Mouse (Mus musculus): ENCODE measurements at regions not wholly inside any gene's neighbourhood (a gene's known extent, or its start where the extent isn't known, plus 50 kb on each side); places are given as distances from the start of the nearest gene placed in this dataset.

DNA sequence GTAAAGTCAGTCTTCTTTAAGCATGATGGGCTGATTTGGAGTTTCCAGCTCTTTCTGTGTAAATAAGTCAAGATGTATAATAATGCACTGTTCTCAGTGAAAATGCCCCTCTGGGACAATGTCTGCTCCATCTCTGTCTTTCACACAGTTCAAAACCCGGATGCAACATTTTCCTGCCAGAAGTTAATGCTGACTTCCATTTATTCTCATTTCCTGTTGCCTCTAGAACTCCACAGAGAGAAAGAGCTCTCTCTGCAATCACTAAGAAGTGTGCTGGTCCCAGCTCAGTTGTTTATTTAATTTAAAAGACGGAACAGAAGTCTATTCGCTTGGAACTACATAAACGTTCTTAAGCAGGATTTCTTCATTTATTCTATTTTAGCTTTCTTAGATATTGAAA is 92.0 kb upstream of the Hpgd start:
- 68% methylated on average over 4 of the region's 4 CpGs for WGBS

DNA sequence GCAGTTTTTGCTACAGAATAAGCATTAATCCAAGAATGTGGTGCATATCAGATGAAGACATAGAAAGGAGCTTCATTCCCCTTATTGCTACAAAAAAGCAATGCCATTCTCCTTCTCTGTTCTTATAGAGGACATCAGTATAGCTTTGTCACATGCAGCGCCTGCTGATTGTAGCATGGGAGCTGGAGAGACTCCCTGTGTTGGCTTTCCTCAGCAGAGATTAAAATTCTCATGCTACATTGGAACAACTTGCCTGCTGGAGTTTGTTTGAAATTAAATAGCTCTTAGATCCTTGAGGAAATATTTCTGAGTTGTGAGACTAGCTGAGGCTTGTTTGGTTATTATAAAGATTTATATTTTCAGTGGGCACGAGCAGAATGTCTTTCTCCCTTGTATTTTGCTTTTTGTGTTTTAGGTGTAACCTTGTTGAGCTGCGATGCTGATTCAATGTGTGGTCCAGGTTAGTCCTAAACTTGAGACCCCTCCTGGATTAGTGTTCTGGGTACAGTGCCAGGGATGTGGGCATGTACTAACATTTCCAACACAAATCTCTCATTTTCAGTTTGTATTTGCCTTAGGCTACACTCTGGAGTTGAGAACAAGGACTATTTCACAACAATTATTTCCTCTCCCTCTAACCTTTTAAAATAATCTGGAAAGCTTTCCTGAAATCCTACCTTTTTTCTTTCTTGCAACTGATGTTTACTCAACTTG is 82.3 kb upstream of the Hpgd start:
- no peak overlapping the region for H3K9ac ChIP-seq (ENCODE audit: low read depth, low read length)
- peaks cover 2% of the 10 kb centered on the region; the same call in 1 of the 2 replicates for H3K4me1 ChIP-seq (ENCODE audit: control insufficient read depth, insufficient read depth, low read length)
- no peaks in the 10 kb centered on the region for H3K27me3 ChIP-seq (ENCODE audit: control insufficient read depth, insufficient read depth, low read length)
- H3K36me3 ChIP-seq (ENCODE audit: control insufficient read depth, insufficient read depth, low read length): no peaks in the 10 kb centered on the region
- TF ChIP-seq CTCF (IDR thresholded peaks at IDR 0.05; ENCODE audit: low read depth, low read length) (no peak), POLR2A (IDR thresholded peaks at IDR 0.05; ENCODE audit: extremely low read depth, insufficient read depth, low read length) (no peak)
- no peaks in the 10 kb centered on the region for H3K79me2 ChIP-seq (ENCODE audit: control insufficient read depth, insufficient read depth, low read length)
- 88% methylated on average over 3 of the region's 3 CpGs for WGBS
- DNase-seq (ENCODE audit: extremely low read depth, low read depth, low spot score): peak; percentile 51
- H3K4me3 ChIP-seq (ENCODE audit: insufficient read depth, low read depth, low read length): no peak overlapping the region
- no peak overlapping the region for H3K27ac ChIP-seq (replicated peaks; ENCODE audit: insufficient read depth, low read depth, low read length)

More for the DNA sequence above, 92.0 kb upstream of the Hpgd start:
- H3K36me3 ChIP-seq (ENCODE audit: control insufficient read depth, insufficient read depth, low read length): no peaks in the 10 kb centered on the region
- H3K79me2 ChIP-seq (ENCODE audit: control insufficient read depth, insufficient read depth, low read length): no peaks in the 10 kb centered on the region
- no peak for DNase-seq (ENCODE audit: extremely low read depth, low read depth, low spot score)
- no peaks in the 10 kb centered on the region for H3K27me3 ChIP-seq (ENCODE audit: control insufficient read depth, insufficient read depth, low read length)
- H3K27ac ChIP-seq (replicated peaks; ENCODE audit: insufficient read depth, low read depth, low read length): no peak overlapping the region
- H3K4me1 ChIP-seq (ENCODE audit: control insufficient read depth, insufficient read depth, low read length): no peaks in the 10 kb centered on the region; the same call in 1 of the 2 replicates
- TF ChIP-seq POLR2A (IDR thresholded peaks at IDR 0.05; ENCODE audit: extremely low read depth, insufficient read depth, low read length) (no peak), CTCF (IDR thresholded peaks at IDR 0.05; ENCODE audit: low read depth, low read length) (no peak)
- no peak overlapping the region for H3K9ac ChIP-seq (ENCODE audit: low read depth, low read length)
- no peak overlapping the region for H3K4me3 ChIP-seq (ENCODE audit: insufficient read depth, low read depth, low read length)

DNA sequence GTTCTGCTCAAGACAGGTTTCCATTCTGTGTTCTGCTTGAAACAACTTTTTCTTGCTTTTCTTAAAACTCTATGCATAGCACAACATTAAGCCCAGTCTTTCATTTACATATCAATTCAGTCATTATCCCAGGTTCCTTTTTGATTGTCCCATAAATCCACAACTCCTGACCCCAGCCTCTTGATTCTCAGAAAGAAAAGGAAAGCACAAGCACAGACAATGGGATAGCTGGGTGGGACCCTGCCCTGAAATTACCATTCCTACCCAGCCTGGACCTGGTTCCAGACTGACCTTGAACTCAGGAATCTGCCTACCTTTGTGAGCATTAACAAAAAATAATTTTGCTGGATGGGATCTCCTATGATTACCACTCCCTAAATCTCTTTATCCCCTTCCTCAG is 75.5 kb upstream of the Hpgd start:
- no peaks in the 10 kb centered on the region for H3K36me3 ChIP-seq (ENCODE audit: control insufficient read depth, insufficient read depth, low read length)
- H3K27me3 ChIP-seq (ENCODE audit: control insufficient read depth, insufficient read depth, low read length): no peaks in the 10 kb centered on the region
- DNase-seq (ENCODE audit: extremely low read depth, low read depth, low spot score): no peak
- H3K4me1 ChIP-seq (ENCODE audit: control insufficient read depth, insufficient read depth, low read length): no peaks in the 10 kb centered on the region; the same call in 1 of the 2 replicates
- H3K4me3 ChIP-seq (ENCODE audit: insufficient read depth, low read depth, low read length): no peak overlapping the region
- H3K79me2 ChIP-seq (ENCODE audit: control insufficient read depth, insufficient read depth, low read length): no peaks in the 10 kb centered on the region
- TF ChIP-seq POLR2A (IDR thresholded peaks at IDR 0.05; ENCODE audit: extremely low read depth, insufficient read depth, low read length) (no peak), CTCF (IDR thresholded peaks at IDR 0.05; ENCODE audit: low read depth, low read length) (no peak)
- no peak overlapping the region for H3K27ac ChIP-seq (replicated peaks; ENCODE audit: insufficient read depth, low read depth, low read length)
- no peak overlapping the region for H3K9ac ChIP-seq (ENCODE audit: low read depth, low read length)

DNA sequence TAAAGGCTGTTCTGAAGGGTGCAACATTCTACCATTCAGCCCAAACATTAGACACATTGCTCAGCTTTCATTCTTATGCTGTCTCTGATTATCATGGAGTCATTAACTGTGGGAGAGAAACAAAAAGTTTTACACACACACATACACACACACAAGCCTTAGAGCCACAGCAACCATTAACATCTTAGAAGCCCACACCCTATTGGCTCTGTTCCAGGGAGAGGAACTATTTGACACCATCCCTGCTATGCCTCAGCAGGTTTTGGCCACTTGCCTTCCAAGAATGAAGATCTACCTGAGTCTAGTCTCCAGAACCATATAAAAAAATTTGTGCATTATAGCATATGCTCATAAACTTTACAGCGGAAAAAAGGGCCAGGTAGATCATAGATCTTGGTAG is 75.0 kb upstream of the Hpgd start:
- no peak for TF ChIP-seq POLR2A (IDR thresholded peaks at IDR 0.05; ENCODE audit: extremely low read depth, insufficient read depth, low read length)
- TF ChIP-seq CTCF (IDR thresholded peaks at IDR 0.05; ENCODE audit: low read depth, low read length): no peak
- Histone ChIP-seq H3K36me3 (ENCODE audit: control insufficient read depth, insufficient read depth, low read length) (no peaks in the 10 kb centered on the region), H3K9ac (ENCODE audit: low read depth, low read length) (no peak overlapping the region), H3K27ac (replicated peaks; ENCODE audit: insufficient read depth, low read depth, low read length) (no peak overlapping the region), H3K4me3 (ENCODE audit: insufficient read depth, low read depth, low read length) (no peak overlapping the region), H3K27me3 (ENCODE audit: control insufficient read depth, insufficient read depth, low read length) (no peaks in the 10 kb centered on the region), H3K4me1 (ENCODE audit: control insufficient read depth, insufficient read depth, low read length) (no peaks in the 10 kb centered on the region; the same call in 1 of the 2 replicates), H3K79me2 (ENCODE audit: control insufficient read depth, insufficient read depth, low read length) (no peaks in the 10 kb centered on the region)
- WGBS: 97% methylated on average over 1 of the region's 1 CpGs
- no peak for DNase-seq (ENCODE audit: extremely low read depth, low read depth, low spot score)

DNA sequence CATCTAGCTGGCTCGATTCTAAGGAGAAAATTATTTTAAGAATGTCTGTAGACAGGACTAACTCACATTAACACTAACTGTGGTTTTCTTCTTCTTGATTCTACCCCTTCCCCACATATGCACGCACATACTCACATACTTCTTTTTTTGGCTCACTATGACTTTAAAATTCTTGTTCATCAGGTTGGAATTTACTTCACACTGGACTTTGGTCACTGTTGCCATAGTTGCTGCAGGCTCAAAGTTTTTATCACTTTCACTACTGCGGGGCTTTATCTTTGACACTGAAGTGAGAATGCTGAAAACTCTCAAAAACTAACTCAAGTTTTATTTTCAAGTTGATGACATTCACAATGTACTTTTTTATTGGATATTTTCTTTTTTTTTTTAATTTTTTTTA is 71.4 kb upstream of the Hpgd start:
- no peak overlapping the region for H3K9ac ChIP-seq (ENCODE audit: low read depth, low read length)
- no peak overlapping the region for H3K27ac ChIP-seq (replicated peaks; ENCODE audit: insufficient read depth, low read depth, low read length)
- H3K4me3 ChIP-seq (ENCODE audit: insufficient read depth, low read depth, low read length): peak overlapping the region; percentile 20; the same call in 1 of the 2 replicates
- H3K79me2 ChIP-seq (ENCODE audit: control insufficient read depth, insufficient read depth, low read length): no peaks in the 10 kb centered on the region
- peak; percentile 84 for DNase-seq (ENCODE audit: extremely low read depth, low read depth, low spot score)
- H3K4me1 ChIP-seq (ENCODE audit: control insufficient read depth, insufficient read depth, low read length): peaks cover 5% of the 10 kb centered on the region
- H3K36me3 ChIP-seq (ENCODE audit: control insufficient read depth, insufficient read depth, low read length): no peaks in the 10 kb centered on the region
- no peaks in the 10 kb centered on the region for H3K27me3 ChIP-seq (ENCODE audit: control insufficient read depth, insufficient read depth, low read length)
- TF ChIP-seq CTCF (IDR thresholded peaks at IDR 0.05; ENCODE audit: low read depth, low read length) (no peak), POLR2A (IDR thresholded peaks at IDR 0.05; ENCODE audit: extremely low read depth, insufficient read depth, low read length) (no peak)
- WGBS: 17% methylated on average over 3 of the region's 3 CpGs

DNA sequence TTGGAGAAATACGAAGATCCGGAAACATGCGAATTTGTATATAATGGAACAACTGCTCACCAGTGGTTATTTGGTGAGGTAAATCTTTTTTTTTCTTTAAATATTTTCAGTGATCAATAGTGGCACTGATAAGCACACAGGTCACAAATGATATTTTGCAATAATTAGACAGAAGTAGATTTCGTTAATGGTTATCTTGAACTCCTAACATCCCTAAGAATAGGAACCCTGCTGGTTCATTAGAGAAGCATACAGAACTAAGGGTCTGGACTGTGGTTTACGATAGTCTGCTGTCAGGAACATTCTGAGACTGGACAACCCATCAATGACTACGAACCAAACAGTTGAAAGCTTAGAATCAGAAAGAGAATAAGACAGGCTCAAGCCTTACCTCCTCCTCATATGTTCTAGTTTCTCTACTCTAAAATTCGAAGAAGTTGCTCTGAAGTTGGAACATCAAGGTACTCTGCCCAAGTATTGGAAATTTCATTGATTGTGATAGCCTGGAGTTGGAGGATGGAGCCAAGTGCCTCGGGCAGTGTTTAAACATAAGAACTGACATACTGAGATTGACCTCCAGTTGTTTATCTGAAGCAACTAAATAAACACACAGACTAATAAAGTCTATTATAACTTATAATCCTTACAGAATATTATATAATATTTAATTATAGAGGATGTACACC is 63.6 kb upstream of the Hpgd start:
- Histone ChIP-seq H3K27me3 (ENCODE audit: control insufficient read depth, insufficient read depth, low read length) (no peaks in the 10 kb centered on the region), H3K27ac (replicated peaks; ENCODE audit: insufficient read depth, low read depth, low read length) (peak overlapping the region; percentile 63), H3K79me2 (ENCODE audit: control insufficient read depth, insufficient read depth, low read length) (no peaks in the 10 kb centered on the region), H3K4me3 (ENCODE audit: insufficient read depth, low read depth, low read length) (peak overlapping the region; percentile 40; the same call in 1 of the 2 replicates), H3K36me3 (ENCODE audit: control insufficient read depth, insufficient read depth, low read length) (no peaks in the 10 kb centered on the region), H3K9ac (ENCODE audit: low read depth, low read length) (no peak overlapping the region), H3K4me1 (ENCODE audit: control insufficient read depth, insufficient read depth, low read length) (peaks cover 23% of the 10 kb centered on the region)
- 27% methylated on average over 8 of the region's 8 CpGs for WGBS
- no peak for TF ChIP-seq CTCF (IDR thresholded peaks at IDR 0.05; ENCODE audit: low read depth, low read length)
- peak; percentile 97 for DNase-seq (ENCODE audit: extremely low read depth, low read depth, low spot score)
